Mouse (Mus musculus): ENCODE results near the gene Olfr709-ps1.
"Not testable (repeated sequence)": the region's sequence is repeated elsewhere in the genome, so short reads cannot be mapped to it uniquely, and the experiment has no call there.

Olfr709-ps1 gene

DNA sequence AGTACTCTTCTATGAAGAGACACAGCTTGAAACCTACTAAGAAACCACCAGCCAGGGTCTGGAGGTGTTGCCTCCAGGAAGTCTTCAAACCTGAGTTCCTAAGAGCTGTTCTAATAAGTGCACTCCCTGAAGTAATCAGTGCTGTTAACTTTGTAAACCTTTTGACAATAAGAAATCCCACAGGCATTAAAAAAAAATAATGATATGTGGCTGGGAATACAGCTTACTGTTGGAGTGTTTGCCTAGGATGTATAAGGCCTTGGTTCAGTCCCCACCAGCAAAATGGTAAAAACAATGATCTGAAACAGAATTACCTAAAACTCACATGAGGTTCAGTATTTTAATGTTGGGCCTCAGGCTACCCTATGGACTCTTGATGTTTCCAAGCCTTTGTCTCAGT lies at the start of gene Olfr709-ps1:
Gene Olfr709-ps1, minus strand, starts transcription at position 101 of the 400 bp plus-strand sequence.
- no peak for DNase-seq (ENCODE audit: low spot score)

DNA sequence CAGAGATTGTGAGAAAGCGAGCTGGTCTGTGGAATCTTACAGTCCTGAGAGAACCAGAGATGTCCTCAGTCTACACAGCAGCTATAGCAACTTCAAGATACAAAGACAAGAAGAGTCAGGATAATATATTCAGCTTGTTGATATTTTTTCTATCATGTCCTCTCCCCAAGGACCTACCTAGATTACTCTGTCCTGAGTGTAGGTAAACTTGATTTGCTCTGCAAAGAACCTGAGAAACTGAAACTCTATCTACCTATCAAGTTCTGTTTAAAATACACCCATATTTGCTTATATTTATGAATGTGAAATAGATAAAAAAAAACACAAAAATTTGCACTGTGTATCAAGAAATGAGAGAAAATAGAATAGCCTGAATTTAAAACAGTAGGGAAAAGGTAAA lies 43.3 kb upstream of the Olfr709-ps1 start, which contains the start of gene Olfr711:
Gene Olfr711, minus strand, starts transcription at position 101 of the 400 bp plus-strand sequence.
- no peak for DNase-seq (ENCODE audit: low spot score)

- DNase-seq (ENCODE audit: low spot score), result not testable (repeated sequence)
Measured at GRCm38 (mm10) chr7:106967503-106967902, 35.5 kb upstream of the Olfr709-ps1 start.

GRCm38 (mm10) chr7:106963837-106964236 lies 31.8 kb upstream of the Olfr709-ps1 start, which contains the start of gene Olfr6:
Olfr6 (minus strand) TSS chr7:106963937.
- DNase-seq (ENCODE audit: low spot score), result no peak

DNA sequence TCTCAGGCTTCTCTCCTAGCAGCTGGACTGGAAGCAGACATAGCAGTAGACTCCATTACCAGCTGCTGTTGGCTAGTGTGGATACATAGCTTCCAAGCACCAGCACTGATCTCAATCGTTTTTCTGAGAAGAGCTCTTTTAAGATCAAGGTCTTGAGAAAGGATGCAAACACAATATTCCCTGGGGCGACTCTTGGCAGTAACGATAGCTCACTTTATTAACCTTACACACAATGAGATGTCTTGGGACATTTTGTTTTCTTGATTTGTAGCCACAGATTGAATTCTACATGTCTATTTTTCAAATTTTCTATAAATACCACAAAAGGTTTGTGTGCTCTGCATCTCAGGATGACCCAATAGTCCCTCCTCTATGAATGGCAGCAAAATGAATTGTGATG lies 16.2 kb upstream of the Olfr709-ps1 start, which contains the start of gene Olfr710:
Gene Olfr710, minus strand, starts transcription at position 101 of the 400 bp plus-strand sequence.
- DNase-seq (ENCODE audit: low spot score), result no peak

DNA sequence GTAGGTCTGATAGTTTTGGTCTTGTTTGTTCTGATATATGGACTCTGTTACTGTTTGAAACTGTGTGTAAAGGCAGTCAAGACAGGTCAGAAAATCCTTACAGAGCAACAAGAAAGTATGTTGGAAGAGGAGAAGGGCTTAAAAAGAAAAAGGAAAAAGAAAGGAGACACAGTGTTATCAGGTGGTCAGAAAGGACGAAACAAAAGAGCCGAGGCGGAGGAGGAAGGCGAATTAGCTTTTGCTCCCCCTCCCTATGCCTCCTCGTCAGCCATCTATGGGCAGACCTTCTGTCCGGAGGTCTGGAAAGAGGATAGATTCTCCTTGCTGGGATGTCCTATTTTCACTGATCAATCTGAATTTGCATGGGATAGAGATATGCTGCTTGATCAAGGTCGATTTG lies 11.1 kb downstream of the Olfr709-ps1 start:
- not testable (repeated sequence) for DNase-seq (ENCODE audit: low spot score)

- no peak for DNase-seq (ENCODE audit: low spot score)
Measured at GRCm38 (mm10) chr7:106907676-106908075, 24.3 kb downstream of the Olfr709-ps1 start, which contains the start of gene Olfr1532-ps1. Olfr1532-ps1 (plus strand) TSS chr7:106908001.

- not testable (repeated sequence) for DNase-seq (ENCODE audit: low spot score)
Measured at GRCm38 (mm10) chr7:106901141-106901540, 30.9 kb downstream of the Olfr709-ps1 start, which contains the start of gene Olfr707. Olfr707 (minus strand) TSS chr7:106901241.

- no peak for DNase-seq (ENCODE audit: low spot score)
Measured at GRCm38 (mm10) chr7:106888062-106888461, 44.0 kb downstream of the Olfr709-ps1 start, which contains the start of gene Olfr706. Olfr706 (minus strand) TSS chr7:106888162.

GRCm38 (mm10) chr7:106876791-106877190 lies 55.2 kb downstream of the Olfr709-ps1 start, which contains the start of gene Olfr705:
Olfr705 (minus strand) TSS chr7:106876891.
- no peak for DNase-seq (ENCODE audit: low spot score)
